Mouse (Mus musculus): ENCODE measurements around the gene Ftl1-ps1.

Gene Ftl1-ps1

GRCm38 (mm10) chr13:74399298-74399839 lies at the start of gene Ftl1-ps1:
Ftl1-ps1 (plus strand) TSS chr13:74399694.
- DNase-seq (ENCODE audit: low read depth, low spot score) = no peak

DNA sequence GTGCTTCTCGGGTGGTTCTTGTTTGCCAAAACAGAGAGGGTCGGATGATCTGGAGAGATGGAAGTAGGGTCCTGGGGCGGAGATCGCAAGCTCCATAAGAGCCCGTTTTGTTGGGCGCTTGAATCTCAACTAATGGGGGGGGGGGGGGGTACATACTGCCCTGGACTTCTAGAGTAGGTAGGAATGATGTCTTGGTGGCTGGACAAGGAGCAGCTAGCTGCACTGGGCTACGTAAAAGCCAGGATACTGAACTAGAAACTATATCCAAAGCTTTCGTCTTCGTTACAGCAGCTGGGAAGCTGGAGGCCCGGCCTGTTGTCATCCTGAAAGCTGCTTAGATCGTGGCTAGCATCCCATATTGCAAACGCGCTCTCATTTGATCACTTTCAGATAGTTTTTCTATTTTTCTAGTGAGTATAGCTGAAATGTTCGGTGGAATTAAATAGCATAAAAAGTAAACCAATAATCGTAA lies 49.0 kb upstream of the Ftl1-ps1 start:
- DNase-seq (ENCODE audit: low read depth, low spot score) = no peak

GRCm38 (mm10) chr13:74356491-74356890 lies 43.0 kb upstream of the Ftl1-ps1 start:
- DNase-seq (ENCODE audit: low read depth, low spot score) = peak; percentile 69

DNA sequence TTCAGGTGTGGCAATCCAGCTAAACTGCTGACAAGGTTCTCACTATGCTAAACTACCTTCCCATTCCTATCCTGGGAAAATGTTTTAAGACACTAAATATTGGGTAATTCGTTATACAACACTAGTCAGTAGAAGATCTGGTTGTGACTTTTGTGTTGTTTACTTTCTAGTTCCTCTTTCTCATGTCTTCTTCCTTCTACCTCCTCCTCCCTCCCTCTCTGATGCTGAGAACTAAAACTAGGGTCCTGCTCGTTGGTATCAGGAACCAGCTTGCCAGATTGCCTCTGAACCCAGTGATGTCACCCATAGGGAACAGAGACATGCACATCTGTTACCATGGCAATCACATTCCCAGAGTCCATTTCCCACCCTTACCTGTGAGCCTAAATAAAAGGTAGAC lies 37.3 kb upstream of the Ftl1-ps1 start:
- DNase-seq (ENCODE audit: low read depth, low spot score) = no peak

GRCm38 (mm10) chr13:74363176-74363858 lies 36.2 kb upstream of the Ftl1-ps1 start:
- DNase-seq (ENCODE audit: low read depth, low spot score) = peak; percentile 12

DNA sequence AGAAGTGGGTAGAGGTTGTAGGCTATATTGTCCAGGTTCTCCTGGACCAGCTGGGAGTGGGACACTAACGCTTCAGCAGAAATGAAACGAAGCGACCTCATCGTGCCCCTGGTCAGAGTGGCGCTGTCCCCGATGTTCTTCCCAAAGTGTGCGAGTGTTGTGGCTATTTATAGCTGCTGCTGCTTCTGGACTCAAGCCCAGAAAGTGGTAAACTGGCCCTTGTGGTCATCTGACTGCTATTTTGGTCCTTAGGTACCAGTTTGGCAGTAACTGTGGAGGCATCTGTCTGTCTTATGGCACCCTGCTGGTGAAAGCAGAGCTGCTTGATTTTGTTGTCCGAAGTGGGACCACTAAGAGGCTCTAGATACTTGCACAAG lies 35.6 kb upstream of the Ftl1-ps1 start, which contains the start of gene Lrrc14b:
Gene Lrrc14b (minus strand): TSS at position 147 of the 377 bp plus-strand sequence.
- peak; percentile 78 for DNase-seq (ENCODE audit: low read depth, low spot score)

DNA sequence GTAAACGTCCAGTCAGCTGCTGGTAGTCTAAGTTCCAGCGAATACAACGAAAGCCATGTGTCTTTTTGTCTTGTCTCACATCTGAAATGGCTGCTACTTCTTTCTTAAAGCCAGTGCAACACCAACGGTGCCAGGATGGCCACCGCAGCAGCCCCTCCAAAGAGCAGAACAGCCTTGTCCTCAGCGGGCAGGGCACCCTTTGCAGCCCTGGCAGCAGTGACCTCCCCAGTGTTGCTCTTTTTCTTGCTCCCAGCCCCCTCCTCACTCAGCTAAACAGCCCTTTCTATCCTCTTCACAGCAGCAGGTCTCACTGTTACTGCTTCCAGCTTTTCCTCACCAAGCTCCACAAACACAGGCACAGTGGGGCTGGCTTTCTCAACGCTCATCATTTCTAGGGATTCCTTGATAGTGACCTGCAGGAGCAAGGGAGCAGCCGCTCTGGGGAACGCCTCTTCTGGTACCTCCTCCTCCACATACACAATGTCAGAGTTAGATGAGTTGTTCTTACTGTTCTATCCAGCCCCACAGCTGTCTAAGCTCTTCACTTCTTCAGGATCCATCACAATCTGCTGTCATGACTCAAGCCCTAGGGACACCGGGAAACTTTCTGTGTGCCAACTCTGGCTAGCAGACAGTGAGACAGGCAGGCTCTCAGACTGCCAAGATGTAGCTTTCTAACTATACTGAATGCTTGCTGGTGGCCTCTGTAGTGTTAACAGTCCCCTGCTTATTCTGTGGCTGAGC lies 17.8 kb upstream of the Ftl1-ps1 start:
- peak; percentile 48 for DNase-seq (ENCODE audit: low read depth, low spot score)

GRCm38 (mm10) chr13:74382289-74382688 lies 17.2 kb upstream of the Ftl1-ps1 start:
- no peak for DNase-seq (ENCODE audit: low read depth, low spot score)

- no peak for DNase-seq (ENCODE audit: low read depth, low spot score)
Observed at GRCm38 (mm10) chr13:74389730-74390129, 9.8 kb upstream of the Ftl1-ps1 start.

GRCm38 (mm10) chr13:74390371-74390990 lies 9.0 kb upstream of the Ftl1-ps1 start, which contains the start of gene Zfp72:
Zfp72 (minus strand) TSS chr13:74390836.
- peak; percentile 95 for DNase-seq (ENCODE audit: low read depth, low spot score)

DNA sequence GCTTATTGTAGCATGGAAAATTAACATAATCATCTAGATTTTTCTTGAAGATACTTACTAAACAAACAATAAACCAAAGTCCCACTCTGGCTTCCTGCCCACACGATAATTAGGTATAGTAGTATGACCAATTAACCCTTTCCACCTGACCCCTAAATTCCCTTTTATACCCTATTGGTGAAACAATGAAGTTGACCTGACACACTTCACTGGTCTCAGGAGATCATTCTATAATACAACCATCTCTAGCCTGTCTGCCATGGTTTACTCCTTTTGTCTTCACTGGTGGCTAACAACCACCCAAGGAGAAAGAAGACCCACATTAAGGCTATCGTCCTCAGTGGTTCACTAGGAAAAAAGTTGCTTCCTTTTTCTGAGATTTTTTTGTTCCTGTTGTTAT lies 8.3 kb upstream of the Ftl1-ps1 start:
- no peak for DNase-seq (ENCODE audit: low read depth, low spot score)

DNA sequence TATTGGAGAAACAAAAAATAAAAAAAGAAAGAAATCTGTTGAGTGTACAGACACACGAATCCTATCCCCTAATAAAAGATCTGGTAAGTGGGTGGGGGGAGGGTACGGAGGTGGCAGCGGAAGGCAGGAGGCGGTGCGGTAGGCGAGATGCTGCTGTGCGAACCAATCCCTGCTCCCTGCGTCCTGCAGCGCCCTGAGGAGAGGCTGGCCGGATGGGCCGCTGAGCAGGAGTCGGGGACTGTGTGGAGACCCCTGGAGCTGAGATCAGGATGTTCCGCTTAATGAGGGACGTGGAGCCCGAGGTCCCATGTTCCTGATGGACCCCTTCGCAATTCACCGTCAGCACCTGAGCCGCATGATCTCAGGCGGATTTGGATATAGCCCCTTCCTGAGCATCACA lies 40.4 kb downstream of the Ftl1-ps1 start:
- peak; percentile 2 for DNase-seq (ENCODE audit: low read depth, low spot score)
